8 mouse cellular contexts compared by ENCODE assay signal in genomic region chrX:105069671-105070503, GRCm38 (mm10). TPM values are rescaled to one million over a fixed set of nuclear protein-coding genes. Genes with fewer than 3 reads are reported as not detected.
DNase-seq lines count a peak whose midpoint lies in the region; ATAC-seq and TF ChIP-seq lines count a peak whose summit lies in the region.

No protein-coding gene starts in this region.

- no peak for TF ChIP-seq CTCF in C2C12 (IDR thresholded peaks at IDR 0.05; ENCODE audit: control insufficient read depth, insufficient read depth, insufficient read length)

- H3K4me1 ChIP-seq in heart, embryonic 10.5 days, result no peaks in the 10 kb centered on the region
- H3K4me1 ChIP-seq in kidney, embryonic 15.5 days, result peaks cover 6% of the 10 kb centered on the region

- ATAC-seq in erythroblast, adult 5-6 weeks (replicated peaks; ENCODE audit: low FRiP score, poor library complexity, severe bottlenecking), result peak; percentile 98
- ATAC-seq in kidney, embryonic 15.5 days (replicated peaks; ENCODE audit: low FRiP score), result peak; percentile 95

- H3K36me3 ChIP-seq in C2C12 (ENCODE audit: control insufficient read depth, insufficient read depth), result peaks cover 36% of the 10 kb centered on the region
- peaks cover 30% of the 10 kb centered on the region; the same call in 1 of the 2 replicates for H3K36me3 ChIP-seq in heart, embryonic 10.5 days
- H3K36me3 ChIP-seq in kidney, embryonic 15.5 days, result peaks cover 32% of the 10 kb centered on the region
- H3K36me3 ChIP-seq in myocyte (ENCODE audit: control insufficient read depth, insufficient read depth), result peaks cover 8% of the 10 kb centered on the region
- H3K36me3 ChIP-seq in splenic B cell, adult 2 months (ENCODE audit: control insufficient read depth, insufficient read depth, low read length, poor library complexity, severe bottlenecking), result peaks cover 3% of the 10 kb centered on the region; the same call in 1 of the 2 replicates

- peaks cover 10% of the 10 kb centered on the region for H3K79me3 ChIP-seq in C2C12 (ENCODE audit: low read depth)

- peak overlapping the region; percentile 57 for H3K4me2 ChIP-seq in kidney, embryonic 15.5 days
- peak overlapping the region; percentile 75 for H3K4me2 ChIP-seq in myocyte (ENCODE audit: low read depth)

- H3K79me2 ChIP-seq in C2C12 (ENCODE audit: control insufficient read depth, insufficient read depth) (peaks cover 14% of the 10 kb centered on the region), myocyte (ENCODE audit: control insufficient read depth, insufficient read depth) (peaks cover 9% of the 10 kb centered on the region)

- H3K9ac ChIP-seq in kidney, embryonic 15.5 days, result peak overlapping the region; percentile 54

- WGBS in heart, embryonic 10.5 days, result under 1% methylated on average over 32 of the region's 32 CpGs
- WGBS in kidney, embryonic 15.5 days, result 1% methylated on average over 32 of the region's 32 CpGs

- peak overlapping the region; percentile 73 for H3ac ChIP-seq in C2C12 (ENCODE audit: control insufficient read depth, insufficient read length, low read depth)
- no peak overlapping the region for H3ac ChIP-seq in myocyte (ENCODE audit: control insufficient read depth, insufficient read length)

- no peaks in the 10 kb centered on the region for H3K27me3 ChIP-seq in C2C12 (ENCODE audit: control insufficient read depth, insufficient read depth, insufficient read length)
- H3K27me3 ChIP-seq in heart, embryonic 10.5 days (ENCODE audit: insufficient read depth, poor library complexity, severe bottlenecking), result no peaks in the 10 kb centered on the region
- H3K27me3 ChIP-seq in kidney, embryonic 15.5 days, result no peaks in the 10 kb centered on the region
- H3K27me3 ChIP-seq in myocyte (ENCODE audit: control insufficient read depth, insufficient read depth, insufficient read length), result no peaks in the 10 kb centered on the region
- H3K27me3 ChIP-seq in splenic B cell, adult 2 months (ENCODE audit: control insufficient read depth, insufficient read depth, low read length, poor library complexity, severe bottlenecking), result no peaks in the 10 kb centered on the region

- H3K27ac ChIP-seq in heart, embryonic 10.5 days, result peak overlapping the region; percentile 76
- H3K27ac ChIP-seq in kidney, embryonic 15.5 days, result peak overlapping the region; percentile 88

- TF ChIP-seq POLR2A in myocyte (IDR thresholded peaks at IDR 0.05; ENCODE audit: insufficient read length, low read depth), result no peak

- DNase-seq in brain, adult 2 months (ENCODE audit: low read depth, low spot score), result peak; percentile 96
- peak; percentile 92 for DNase-seq in heart, embryonic 10.5 days (ENCODE audit: low spot score)
- DNase-seq in liver, result peak; percentile 84
- DNase-seq in splenic B cell, adult 2 months (ENCODE audit: low read depth, low spot score), result peak; percentile 75

- no peaks in the 10 kb centered on the region for H3K9me3 ChIP-seq in heart, embryonic 10.5 days
- no peaks in the 10 kb centered on the region for H3K9me3 ChIP-seq in kidney, embryonic 15.5 days (replicated peaks)

- H3K4me3 ChIP-seq in C2C12 (ENCODE audit: insufficient read depth, poor library complexity, severe bottlenecking), result peak overlapping the region; percentile 55
- H3K4me3 ChIP-seq in heart, embryonic 10.5 days, result peak overlapping the region; percentile 70
- peak overlapping the region; percentile 64 for H3K4me3 ChIP-seq in kidney, embryonic 15.5 days (replicated peaks)
- peak overlapping the region; percentile 54 for H3K4me3 ChIP-seq in myocyte

TF ChIP-seq in C2C12, 6 proteins besides CTCF, POLR2A, EP300 and RAD21:
- TF ChIP-seq FOSL1 (IDR thresholded peaks at IDR 0.05; ENCODE audit: insufficient read depth, low read length, poor library complexity, severe bottlenecking) (no peak), MAX (IDR thresholded peaks at IDR 0.05) (peak; percentile 13), CEBPB (IDR thresholded peaks at IDR 0.05; ENCODE audit: low read depth) (no peak)

TF ChIP-seq in myocyte, 11 proteins besides CTCF, POLR2A, EP300 and RAD21:
- TF ChIP-seq TCF12 (IDR thresholded peaks at IDR 0.05; ENCODE audit: insufficient read depth, poor library complexity, severe bottlenecking) (no peak), MYOG (IDR thresholded peaks at IDR 0.05; ENCODE audit: control insufficient read depth in 1 of 3, insufficient read depth in 1 of 3, insufficient read length in 2 of 3, low read depth in 2 of 3) (no peak), MAX (IDR thresholded peaks at IDR 0.05; ENCODE audit: low read depth) (no peak), TCF3 (IDR thresholded peaks at IDR 0.05; ENCODE audit: insufficient read length, low read depth) (no peak), REST (IDR thresholded peaks at IDR 0.05; ENCODE audit: insufficient read depth, insufficient read length) (no peak), E2F4 (IDR thresholded peaks at IDR 0.05; ENCODE audit: insufficient read depth) (no peak), CEBPB (IDR thresholded peaks at IDR 0.05; ENCODE audit: insufficient read depth, poor library complexity, severe bottlenecking) (no peak), POLR2AphosphoS2 (IDR thresholded peaks at IDR 0.05; ENCODE audit: insufficient read length, low read depth) (no peak), USF1 (IDR thresholded peaks at IDR 0.05; ENCODE audit: low read depth) (no peak), SRF (IDR thresholded peaks at IDR 0.05; ENCODE audit: control insufficient read depth, insufficient read length, low read depth) (no peak)

RNA-seq across cellular contexts. Expression of gene Pbdc1, which starts 9.7 kb away (rescaled TPM):
- polyA plus RNA-seq in C2C12 (2012; fragmentation: generic; extraction: Trizol) (21.8 TPM), myocyte (2012; fragmentation: generic; extraction: Trizol) (13.3 TPM)
- total RNA-seq in erythroblast, adult 5-6 weeks (2015; ENCODE audit: low replicate concordance), result 9.2 and 15.8 TPM in 2 replicates
- total RNA-seq in erythroblast, adult 5-6 weeks (2017; ENCODE audit: low replicate concordance), result 5.2 and 7.2 TPM in 2 replicates
- polyA plus RNA-seq in heart, embryonic 10.5 days (2016; fragmentation: Nextera tagmentation; extraction: Ambion mirVana), result 51.2 and 63.3 TPM in 2 replicates
- polyA plus RNA-seq in kidney, embryonic 15.5 days (2015; fragmentation: Nextera tagmentation; extraction: Ambion mirVana), result 64.1 and 67.8 TPM in 2 replicates

RNA-seq across cellular contexts. Expression of gene Magee1, which starts 50.3 kb away (rescaled TPM):
- polyA plus RNA-seq in C2C12 (2012; fragmentation: generic; extraction: Trizol) (4.9 TPM), myocyte (2012; fragmentation: generic; extraction: Trizol) (3.1 TPM)
- 0.19 TPM in 1 of 2 replicates, not detected in the other for total RNA-seq in erythroblast, adult 5-6 weeks (2015; ENCODE audit: low replicate concordance)
- 0.70 TPM in 1 of 2 replicates, not detected in the other for total RNA-seq in erythroblast, adult 5-6 weeks (2017; ENCODE audit: low replicate concordance)
- 14.7 and 15.0 TPM in 2 replicates for polyA plus RNA-seq in heart, embryonic 10.5 days (2016; fragmentation: Nextera tagmentation; extraction: Ambion mirVana)
- 16.0 and 18.1 TPM in 2 replicates for polyA plus RNA-seq in kidney, embryonic 15.5 days (2015; fragmentation: Nextera tagmentation; extraction: Ambion mirVana)

Comparison
In these comparisons a context has a peak if more than half of its experiments do, and no peak if none do; other contexts are left out.
1. Peak in every context shown above with its lines: DNase-seq, ATAC-seq, H3K4me3 ChIP-seq and H3K27ac ChIP-seq.